Mouse (Mus musculus): Measurements from ENCODE around the gene Znrd1as.

The Znrd1as gene

DNA sequence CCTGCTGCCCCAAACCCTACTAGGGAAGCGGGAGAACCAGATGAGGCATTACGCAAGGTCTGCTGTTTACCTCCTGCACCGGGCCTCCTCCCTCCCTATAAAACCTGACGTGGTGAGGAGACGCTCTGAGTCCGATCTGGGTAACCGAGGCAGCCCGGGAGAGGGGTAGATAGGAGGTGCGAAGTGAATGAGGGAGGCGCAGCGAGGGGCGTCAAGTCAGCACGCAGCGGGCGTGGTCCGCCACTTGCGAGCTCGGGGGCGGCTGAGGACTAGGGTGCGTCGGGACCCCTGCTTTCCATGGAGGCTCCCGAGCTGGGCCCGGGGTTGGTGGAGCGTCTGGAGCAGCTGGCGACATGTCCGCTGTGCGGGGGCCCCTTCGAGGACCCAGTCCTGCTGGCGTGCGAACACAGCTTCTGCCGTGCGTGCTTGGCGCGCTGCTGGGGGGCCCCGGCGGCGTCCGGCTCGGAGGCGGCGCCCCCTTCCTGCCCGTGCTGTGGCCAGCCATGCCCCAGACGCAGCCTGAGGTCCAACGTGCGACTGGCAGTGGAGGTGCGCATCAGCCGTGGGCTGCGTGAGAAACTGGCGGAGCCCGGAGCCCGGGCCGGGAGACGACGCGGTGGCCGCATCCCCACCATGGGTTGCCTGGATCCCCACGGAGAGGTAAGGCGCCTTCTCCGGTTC is 15.5 kb upstream of the Znrd1as start, which contains the start of gene Rnf39:
Gene Rnf39 (plus strand): TSS at position 128 of the 681 bp plus-strand sequence.
- TF ChIP-seq GATA4 (IDR thresholded peaks at IDR 0.05; ENCODE audit: insufficient replicate concordance, low read length), result no peak

DNA sequence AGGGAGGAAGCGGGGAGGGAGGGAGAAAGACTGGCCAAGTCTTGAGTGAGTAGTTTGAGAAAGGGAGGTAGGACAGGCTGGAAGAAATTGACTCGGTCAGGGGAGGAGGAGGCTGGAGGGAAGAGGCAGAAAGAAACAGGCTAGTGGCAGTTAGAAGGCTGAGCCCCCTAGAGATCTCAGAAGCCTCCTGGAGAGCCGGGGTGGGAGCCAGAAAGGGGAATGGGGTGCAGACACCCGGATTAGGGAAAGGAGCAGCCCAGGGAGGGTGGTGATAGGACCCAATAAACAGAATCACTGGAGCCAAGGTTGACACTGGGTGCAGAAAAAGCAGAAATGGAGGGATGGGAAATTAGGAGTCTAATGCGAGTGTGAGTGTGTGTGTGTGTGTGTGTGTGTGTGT is 14.7 kb upstream of the Znrd1as start:
- no peak for TF ChIP-seq GATA4 (IDR thresholded peaks at IDR 0.05; ENCODE audit: insufficient replicate concordance, low read length)

DNA sequence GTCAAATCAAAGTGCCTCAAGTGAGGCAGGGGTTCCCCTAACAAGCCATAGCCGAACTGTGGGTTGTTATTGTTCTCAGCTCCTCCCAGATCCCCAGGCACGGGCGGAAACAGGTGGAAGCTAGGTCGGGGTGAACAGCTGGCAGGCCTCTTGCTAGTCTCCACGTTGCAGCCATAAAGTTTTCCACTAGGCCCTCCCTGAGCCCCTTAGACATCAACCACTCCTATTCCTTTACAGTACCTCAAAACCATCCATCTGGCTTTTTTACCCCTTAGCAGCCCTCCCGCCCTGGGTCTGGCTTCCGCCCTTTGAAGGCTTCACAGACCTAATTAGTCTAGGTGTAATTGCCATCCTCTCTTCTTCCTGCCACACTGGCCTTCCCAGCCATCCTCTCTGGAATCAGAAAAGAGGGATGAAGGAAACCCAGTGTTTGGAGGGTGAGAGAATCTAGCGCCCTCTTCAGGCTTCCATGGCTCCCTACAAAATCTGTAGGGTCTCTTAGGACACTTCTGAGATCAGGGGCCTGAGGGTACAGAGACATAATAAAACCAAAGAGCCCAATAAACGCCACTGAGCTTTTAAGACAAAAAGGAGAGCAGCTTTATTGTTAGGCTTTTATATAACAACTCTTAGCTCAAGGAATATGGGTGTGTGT is 14.1 kb upstream of the Znrd1as start:
- TF ChIP-seq GATA4 (IDR thresholded peaks at IDR 0.05; ENCODE audit: insufficient replicate concordance, low read length), result no peak

DNA sequence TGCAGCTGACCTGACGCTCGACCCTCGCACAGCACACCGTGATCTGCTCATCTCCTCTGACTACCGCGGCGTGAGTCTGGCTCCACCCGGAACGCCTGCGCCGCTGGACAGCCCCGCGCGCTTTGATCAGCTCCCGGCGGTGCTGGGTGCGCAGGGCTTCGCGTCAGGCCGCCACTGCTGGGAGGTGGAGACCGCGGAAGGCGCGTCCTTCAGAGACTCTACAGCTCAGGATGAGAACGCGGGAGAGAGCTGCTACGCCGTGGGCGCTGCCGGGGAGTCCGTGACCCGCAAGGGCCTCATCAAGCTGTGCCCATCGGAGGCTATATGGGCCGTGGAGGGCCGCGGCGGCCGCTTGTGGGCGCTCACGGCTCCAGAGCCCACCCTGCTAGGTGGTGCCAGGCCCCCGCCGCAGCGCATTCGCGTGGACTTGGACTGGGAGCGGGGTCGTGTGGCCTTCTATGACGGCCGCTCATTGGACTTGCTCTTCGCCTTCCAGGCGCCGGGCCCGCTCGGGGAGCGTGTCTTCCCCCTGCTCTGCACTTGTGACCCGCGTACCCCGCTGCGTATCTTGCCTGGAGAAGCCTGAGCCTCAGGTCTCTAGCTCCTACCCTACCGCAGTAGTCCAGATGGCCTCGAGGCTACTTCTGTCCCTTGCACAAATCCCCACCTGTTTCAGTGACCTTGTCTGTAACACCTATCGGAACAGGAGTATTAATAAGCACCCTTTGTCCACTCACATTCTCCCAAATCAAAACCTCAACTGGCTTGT is 11.2 kb upstream of the Znrd1as start:
- TF ChIP-seq GATA4 (IDR thresholded peaks at IDR 0.05; ENCODE audit: insufficient replicate concordance, low read length), result no peak

DNA sequence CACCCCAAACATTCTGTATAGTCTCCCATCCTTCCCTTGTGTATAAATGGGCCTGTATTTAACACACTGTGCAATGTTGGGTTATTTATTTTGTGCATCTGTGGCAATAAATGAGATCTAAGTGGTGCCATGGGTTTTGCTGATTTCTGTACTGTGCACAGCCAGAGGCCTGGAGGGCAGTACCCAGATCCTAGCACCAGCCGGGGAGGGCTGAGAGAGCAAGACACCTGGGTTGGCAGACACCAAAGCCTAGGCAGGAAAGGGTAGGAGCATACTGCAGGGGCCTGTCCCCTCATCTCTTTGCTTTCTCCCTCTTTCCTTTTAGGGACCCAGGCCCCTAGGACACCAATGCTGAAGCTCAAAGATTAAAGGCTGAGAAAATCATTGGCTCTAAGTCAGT is 10.1 kb upstream of the Znrd1as start:
- TF ChIP-seq GATA4 (IDR thresholded peaks at IDR 0.05; ENCODE audit: insufficient replicate concordance, low read length), result no peak

DNA sequence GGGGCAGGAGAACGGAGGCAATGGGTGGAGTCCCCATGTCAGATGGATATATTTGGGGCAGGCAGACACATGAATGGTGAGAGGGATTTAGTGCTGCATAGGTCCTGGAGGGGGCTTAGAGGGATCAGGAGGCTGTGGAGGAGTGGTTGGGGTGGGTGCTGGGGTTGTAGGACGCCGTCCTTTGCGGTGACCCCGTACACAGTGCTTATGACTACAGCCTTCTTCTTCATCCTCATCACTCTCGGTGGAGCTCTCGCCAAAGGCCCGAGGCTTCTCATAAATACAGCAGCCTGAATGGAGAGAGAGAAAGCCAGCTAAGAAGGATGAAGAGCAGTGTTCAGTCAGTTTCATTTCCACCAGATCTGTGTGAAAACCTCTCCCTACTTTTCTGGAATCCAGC is 9.1 kb upstream of the Znrd1as start:
- TF ChIP-seq GATA4 (IDR thresholded peaks at IDR 0.05; ENCODE audit: insufficient replicate concordance, low read length), result no peak

DNA sequence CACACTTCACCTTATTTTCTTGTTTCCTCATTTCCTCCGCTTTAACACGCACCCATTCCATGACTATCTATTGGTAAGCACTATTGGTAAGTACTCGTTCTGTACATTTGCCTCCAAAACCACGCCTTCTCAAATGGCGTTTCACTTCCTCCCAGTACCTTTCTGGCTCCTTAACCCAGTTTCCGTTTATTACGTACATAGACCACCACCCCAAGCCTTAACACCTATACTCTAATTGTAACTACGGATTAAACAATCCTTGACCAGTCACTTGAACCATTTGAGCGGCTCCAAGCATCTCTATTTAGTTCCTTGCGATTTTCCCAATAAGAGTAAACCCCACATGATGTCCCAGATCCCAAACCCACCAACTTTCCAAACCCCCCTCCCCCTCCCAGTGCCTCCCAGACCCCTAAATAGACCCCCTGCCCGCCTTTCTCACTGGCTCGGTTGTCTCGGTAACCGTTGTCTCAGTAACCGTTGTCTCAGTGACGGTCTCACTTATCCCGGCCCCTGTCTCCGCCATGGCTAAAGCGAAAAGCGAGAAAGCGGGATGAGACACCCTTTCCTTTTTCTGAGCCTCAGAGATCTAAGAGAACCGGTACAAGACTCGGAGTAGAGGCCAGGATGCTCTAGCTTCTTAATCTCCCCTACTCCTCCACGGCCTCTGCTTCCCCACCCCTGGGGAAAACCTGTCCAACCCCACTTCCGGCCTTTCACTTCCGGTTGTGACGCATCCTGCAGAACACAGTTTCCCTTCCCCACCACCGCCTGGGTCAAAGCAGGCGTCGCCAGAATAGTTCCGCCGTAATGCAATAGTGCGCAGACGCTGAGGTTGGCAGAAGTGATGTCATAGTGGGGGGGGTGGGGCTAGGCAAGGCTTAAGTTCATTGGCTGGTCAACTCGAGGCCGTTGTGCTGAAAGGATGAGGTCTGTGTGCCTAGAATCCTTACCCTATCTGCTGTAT is 7.1 kb upstream of the Znrd1as start, which contains the start of gene Ppp1r11:
Gene Ppp1r11 (minus strand): TSS at position 761 of the 967 bp plus-strand sequence.
- TF ChIP-seq GATA4 (IDR thresholded peaks at IDR 0.05; ENCODE audit: insufficient replicate concordance, low read length), result no peak

DNA sequence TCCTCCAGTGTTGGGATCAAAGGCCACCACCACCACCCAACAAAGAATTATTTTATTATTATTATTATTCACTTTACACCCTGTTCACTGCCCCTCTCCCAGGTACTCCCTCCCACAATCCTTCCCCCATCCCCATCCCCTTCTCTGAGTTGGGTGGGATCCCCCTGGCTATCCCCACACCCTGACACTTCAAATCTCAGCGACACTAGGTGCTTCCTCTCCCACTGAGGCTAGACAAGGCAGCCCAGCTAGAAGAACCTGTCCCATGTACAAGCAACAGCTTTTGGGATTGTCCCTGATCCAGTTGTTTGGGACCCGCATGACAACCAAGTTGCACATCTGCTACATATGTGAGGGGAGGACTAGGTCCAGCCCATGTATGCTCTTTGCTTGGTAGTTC is 5.8 kb upstream of the Znrd1as start:
- TF ChIP-seq GATA4 (IDR thresholded peaks at IDR 0.05; ENCODE audit: insufficient replicate concordance, low read length), result no peak

DNA sequence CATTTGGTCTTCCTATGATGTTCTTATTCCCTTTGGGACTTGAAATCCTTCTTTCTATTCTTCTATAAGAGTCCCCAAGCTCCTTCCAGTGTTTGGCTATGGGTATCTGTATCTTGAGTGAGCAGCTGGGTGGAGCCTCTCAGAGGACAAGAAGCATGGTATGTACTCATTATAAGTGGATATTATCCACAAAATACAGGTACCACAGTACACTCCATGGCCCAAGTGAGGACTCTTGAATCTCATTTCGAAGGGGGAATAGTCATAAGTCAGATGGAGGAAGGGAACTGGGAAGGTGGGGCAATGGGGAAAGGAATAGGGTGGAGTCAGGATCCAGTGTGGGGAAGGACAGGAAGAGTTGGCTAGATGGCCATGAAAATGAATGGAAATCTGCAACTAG is 5.3 kb upstream of the Znrd1as start:
- TF ChIP-seq GATA4 (IDR thresholded peaks at IDR 0.05; ENCODE audit: insufficient replicate concordance, low read length), result no peak

DNA sequence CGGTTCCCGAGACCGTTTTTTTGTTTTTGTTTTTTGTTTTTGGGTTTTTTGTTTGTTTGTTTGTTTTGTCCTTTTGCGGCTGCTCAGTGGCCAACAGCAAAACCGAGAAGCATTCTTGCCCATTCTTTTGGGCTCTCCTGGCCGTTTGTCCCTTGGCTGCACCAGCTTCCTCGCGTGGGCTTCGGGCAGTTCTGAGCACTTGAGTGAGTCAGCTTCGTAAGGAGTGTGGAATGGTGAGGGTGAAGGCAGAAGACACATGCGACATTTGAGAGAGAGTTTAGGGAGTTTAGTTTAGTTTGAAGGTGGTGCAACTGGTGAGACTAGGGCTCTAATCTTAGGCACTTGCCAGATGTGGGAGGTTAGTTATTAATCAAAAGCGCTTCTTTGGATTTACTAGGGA is 492 bp downstream of the Znrd1as start:
- TF ChIP-seq GATA4 (IDR thresholded peaks at IDR 0.05; ENCODE audit: insufficient replicate concordance, low read length), result no peak

DNA sequence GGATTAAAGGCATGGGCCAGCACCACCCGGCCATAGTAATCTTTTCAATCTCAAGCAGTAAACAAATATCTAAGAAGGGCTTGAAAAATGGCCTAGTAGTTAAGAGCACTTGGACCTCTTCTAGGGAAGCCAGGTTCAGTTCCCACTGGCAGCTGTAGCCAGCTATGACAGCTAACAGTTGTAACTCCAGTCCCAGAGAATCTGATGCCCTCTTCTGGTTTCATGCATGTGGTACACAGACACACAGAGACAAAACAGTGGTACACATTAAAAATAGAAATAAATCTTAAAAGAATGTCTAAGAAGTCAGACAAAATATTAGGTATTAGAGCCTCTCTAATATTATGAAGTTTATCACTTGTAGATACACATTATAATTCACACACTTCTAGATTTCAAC is 2.7 kb downstream of the Znrd1as start:
- TF ChIP-seq GATA4 (IDR thresholded peaks at IDR 0.05; ENCODE audit: insufficient replicate concordance, low read length), result no peak

DNA sequence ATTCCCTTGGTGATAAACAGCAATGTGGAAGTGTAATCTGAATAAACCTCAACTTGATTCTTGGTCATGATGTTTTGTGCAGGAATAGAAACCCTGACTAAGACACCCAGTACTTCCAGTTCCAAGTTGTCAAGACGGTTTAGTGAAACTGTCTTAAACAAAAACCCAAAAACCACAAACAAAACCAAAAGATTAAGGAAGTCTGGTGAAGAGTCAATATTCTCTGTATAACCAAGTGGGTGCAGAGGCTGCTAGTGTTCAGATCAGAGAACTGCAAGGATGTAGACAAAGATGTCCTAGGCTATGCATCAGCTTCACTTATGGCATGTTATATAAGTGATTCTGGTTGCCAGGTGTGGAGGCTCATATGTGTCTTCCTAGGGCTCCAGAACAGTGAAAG is 8.5 kb downstream of the Znrd1as start:
- TF ChIP-seq GATA4 (IDR thresholded peaks at IDR 0.05; ENCODE audit: insufficient replicate concordance, low read length), result no peak

DNA sequence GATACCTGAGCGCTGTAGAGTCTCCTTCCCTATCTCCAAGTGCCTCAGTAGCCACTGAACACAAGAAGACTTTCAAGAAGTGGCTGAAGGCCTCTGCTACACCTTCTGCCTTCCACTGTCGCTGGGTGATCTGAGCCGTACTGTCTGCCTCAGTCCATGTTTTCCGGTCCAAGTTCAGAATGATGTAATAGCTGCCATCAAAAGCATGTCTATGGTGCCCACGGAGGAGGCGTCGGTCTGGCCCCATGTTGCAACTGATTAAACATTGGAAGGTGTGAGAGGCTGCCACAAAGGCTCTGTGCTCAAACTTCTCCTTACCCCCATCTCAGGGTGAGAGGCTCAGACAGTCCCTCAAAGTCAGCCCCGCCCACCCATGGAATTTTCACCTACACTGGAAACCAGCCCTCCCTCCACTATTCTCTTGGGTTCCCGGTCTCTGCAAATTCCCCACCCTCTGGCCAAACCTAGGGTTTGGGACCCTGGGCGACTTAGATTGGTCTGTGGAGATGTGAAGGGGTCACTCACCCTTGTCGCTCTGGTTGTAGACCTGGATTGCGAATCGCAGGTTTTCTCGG is 12.0 kb downstream of the Znrd1as start:
- TF ChIP-seq GATA4 (IDR thresholded peaks at IDR 0.05; ENCODE audit: insufficient replicate concordance, low read length), result no peak

DNA sequence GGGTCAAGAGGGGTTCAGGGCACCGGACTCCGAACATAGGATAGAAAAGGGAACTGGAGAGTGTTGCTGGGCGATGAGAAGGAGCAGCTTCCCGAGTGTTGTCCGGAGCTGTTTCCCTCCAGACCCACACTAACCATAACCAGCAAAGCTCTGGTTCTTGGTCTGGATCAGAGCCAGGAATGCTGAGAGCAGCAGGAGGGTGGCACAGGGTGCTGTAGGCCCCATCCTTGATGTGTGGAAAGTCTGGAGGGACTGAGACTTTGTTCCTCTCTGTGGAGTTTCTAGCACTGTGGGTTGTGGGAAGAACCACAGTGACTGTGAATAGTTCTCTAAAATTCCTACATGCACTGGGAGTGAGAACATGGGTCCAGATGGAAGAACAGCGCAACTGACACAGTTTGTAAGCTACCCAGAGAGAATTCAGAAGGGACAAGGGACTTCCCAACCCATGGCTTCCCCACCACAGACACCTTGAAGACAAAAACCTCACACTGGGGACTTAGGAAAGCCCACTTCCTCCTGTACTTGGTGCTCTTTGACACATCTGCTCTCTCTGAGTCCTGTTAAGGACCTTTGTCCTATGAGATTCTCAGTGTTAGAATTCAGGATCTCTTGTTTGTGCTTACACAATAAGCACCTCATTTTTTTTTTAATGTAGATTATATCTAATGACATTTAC is 12.9 kb downstream of the Znrd1as start:
- no peak for TF ChIP-seq GATA4 (IDR thresholded peaks at IDR 0.05; ENCODE audit: insufficient replicate concordance, low read length)

All from liver, adult (tissue).